Mouse (Mus musculus) embryonic facial prominence, embryonic 12.5 days (tissue): Measurements from ENCODE around the gene Supt7l. TPM values are rescaled to one million over a fixed set of nuclear protein-coding genes. Genes with fewer than 3 reads are reported as not detected.
A peak's percentile ranks its signal among the peaks of the same experiment; 100 is the strongest.

Experiments
- ATAC-seq: fragments of 200-750 bp; cut with Nextera tagmentation; 2 replicates; pipeline ENCODE4 v1.8.0; 2017; ENCODE audit not compliant: insufficient number of reproducible peaks, insufficient read depth, low FRiP score, low TSS enrichment
- H3K27ac ChIP-seq: fragments of 300-500 bp; sonication (generic); 2 replicates; pipeline ENCODE4 v1.5.1; 2016; ENCODE audit warnings: mild to moderate bottlenecking
- H3K27me3 ChIP-seq: fragments of 300-500 bp; sonication (generic); 2 replicates; pipeline ENCODE4 v1.6.1; 2016; ENCODE audit warnings: mild to moderate bottlenecking, moderate library complexity
- H3K36me3 ChIP-seq: fragments of 300-500 bp; sonication (generic); 2 replicates; pipeline ENCODE4 v1.6.1; 2016; ENCODE audit warnings: mild to moderate bottlenecking
- H3K4me1 ChIP-seq: fragments of 300-500 bp; sonication (generic); 2 replicates; pipeline ENCODE4 v1.6.1; 2016
- H3K4me2 ChIP-seq: fragments of 300-500 bp; sonication (generic); replicated peaks from 2 replicates; pipeline ENCODE4 v1.6.1; 2016; ENCODE audit warnings: mild to moderate bottlenecking, moderate library complexity
- H3K4me3 ChIP-seq: fragments of 300-500 bp; sonication (generic); 2 replicates; pipeline ENCODE4 v1.5.1; 2016; ENCODE audit warnings: mild to moderate bottlenecking
- H3K9ac ChIP-seq: fragments of 300-500 bp; sonication (generic); 2 replicates; pipeline ENCODE4 v1.6.1; 2016; ENCODE audit warnings: mild to moderate bottlenecking, moderate library complexity
- H3K9me3 ChIP-seq: fragments of 300-500 bp; sonication (generic); 2 replicates; pipeline ENCODE4 v1.6.1; 2016; ENCODE audit warnings: mild to moderate bottlenecking, moderate library complexity
- WGBS: fragments of 180-500 bp; shearing (Covaris S2); methylation state at CpG from one replicate; pipeline ENCODE4 v1.1.7; 2016; 5-methylcytosine and 5-hydroxymethylcytosine counted together
- polyA plus RNA-seq: library from polyadenylated mRNA; unstranded; fragments of >200 nt; fragmentation: Nextera tagmentation; extraction: Ambion mirVana; gene quantifications from 2 replicates; pipeline ENCODE4 v1.2.1, GENCODE M21; 2016

The Supt7l gene
- polyA plus RNA-seq, 1 experiment from 2014 or later, result 31.0 TPM

GRCm38 (mm10) chr5:31560352-31560751 lies 32.7 kb upstream of the Supt7l start:
- no peak for ATAC-seq
- no peaks in the 10 kb centered on the region for H3K9me3 ChIP-seq
- H3K27ac ChIP-seq, result no peak overlapping the region
- 0 out of 2 replicates have a peak, but pooled peaks cover 3% of the 10 kb centered on the region for H3K4me1 ChIP-seq
- WGBS, result 96% methylated on average over 2 of the region's 2 CpGs
- no peak overlapping the region for H3K4me3 ChIP-seq
- no peak overlapping the region for H3K9ac ChIP-seq
- H3K4me2 ChIP-seq, result no peak overlapping the region
- H3K36me3 ChIP-seq, result peaks cover 35% of the 10 kb centered on the region
- no peaks in the 10 kb centered on the region for H3K27me3 ChIP-seq

GRCm38 (mm10) chr5:31559401-31559800 lies 31.8 kb upstream of the Supt7l start:
- peaks cover 42% of the 10 kb centered on the region for H3K36me3 ChIP-seq

GRCm38 (mm10) chr5:31535228-31535627 lies 7.6 kb upstream of the Supt7l start:
- 91% methylated on average over 2 of the region's 2 CpGs for WGBS
- no peak for ATAC-seq
- no peak overlapping the region for H3K4me3 ChIP-seq
- no peak overlapping the region for H3K4me2 ChIP-seq
- no peaks in the 10 kb centered on the region for H3K27me3 ChIP-seq
- no peaks in the 10 kb centered on the region for H3K4me1 ChIP-seq
- peaks cover 70% of the 10 kb centered on the region for H3K36me3 ChIP-seq
- H3K9ac ChIP-seq, result no peak overlapping the region
- no peak overlapping the region for H3K27ac ChIP-seq
- H3K9me3 ChIP-seq, result no peaks in the 10 kb centered on the region

More at GRCm38 (mm10) chr5:31559401-31559800, 31.8 kb upstream of the Supt7l start:
- no peak for ATAC-seq
- H3K27me3 ChIP-seq, result no peaks in the 10 kb centered on the region
- H3K9ac ChIP-seq, result no peak overlapping the region
- H3K4me2 ChIP-seq, result no peak overlapping the region
- no peaks in the 10 kb centered on the region for H3K9me3 ChIP-seq
- H3K4me1 ChIP-seq, result 0 out of 2 replicates have a peak, but pooled peaks cover 3% of the 10 kb centered on the region
- no peak overlapping the region for H3K27ac ChIP-seq
- WGBS, result 46% methylated on average over 1 of the region's 1 CpGs
- no peak overlapping the region for H3K4me3 ChIP-seq

GRCm38 (mm10) chr5:31528560-31528959 lies 953 bp upstream of the Supt7l start:
- Histone ChIP-seq H3K9ac (no peak overlapping the region), H3K27ac (no peak overlapping the region), H3K4me1 (peaks cover 19% of the 10 kb centered on the region), H3K4me2 (0 out of 2 replicates have a peak overlapping the region, but pooled peaks have one; percentile 96), H3K9me3 (no peaks in the 10 kb centered on the region), H3K4me3 (no peak overlapping the region), H3K36me3 (peaks cover 44% of the 10 kb centered on the region), H3K27me3 (no peaks in the 10 kb centered on the region)
- 56% methylated on average over 2 of the region's 2 CpGs for WGBS
- no peak for ATAC-seq

GRCm38 (mm10) chr5:31527117-31527680 lies 408 bp downstream of the Supt7l start:
- H3K27ac ChIP-seq, result peak overlapping the region; percentile 80; the same call in 1 of the 2 replicates
- ATAC-seq, result 0 out of 2 replicates have a peak, but pooled peaks have one; percentile 6
- WGBS, result 4% methylated on average over 40 of the region's 40 CpGs

GRCm38 (mm10) chr5:31526354-31527116 lies 1.1 kb downstream of the Supt7l start, which contains the start of gene Slc4a1ap:
TSS of gene Slc4a1ap (plus strand) at chr5:31526995.
- peak within 1 kb of the TSS; percentile 80 for H3K27ac ChIP-seq
- peaks cover 42% of the 10 kb centered on the region for H3K36me3 ChIP-seq
- ATAC-seq, result 0 out of 2 replicates have a peak, but pooled peaks have one; percentile 41
- peak within 1 kb of the TSS; percentile 98 for H3K4me3 ChIP-seq
- H3K9ac ChIP-seq, result peak within 1 kb of the TSS; percentile 94
- H3K4me2 ChIP-seq, result peak within 1 kb of the TSS; percentile 96
- no peaks in the 10 kb centered on the region for H3K9me3 ChIP-seq
- WGBS, result under 1% methylated on average over 28 of the region's 28 CpGs
- peaks cover 19% of the 10 kb centered on the region for H3K4me1 ChIP-seq
- no peaks in the 10 kb centered on the region for H3K27me3 ChIP-seq

More at GRCm38 (mm10) chr5:31527117-31527680, 408 bp downstream of the Supt7l start:
- H3K36me3 ChIP-seq, result peaks cover 43% of the 10 kb centered on the region
- H3K9ac ChIP-seq, result peak overlapping the region; percentile 94
- no peaks in the 10 kb centered on the region for H3K9me3 ChIP-seq
- peak overlapping the region; percentile 98 for H3K4me3 ChIP-seq
- H3K4me2 ChIP-seq, result peak overlapping the region; percentile 96
- peaks cover 19% of the 10 kb centered on the region for H3K4me1 ChIP-seq
- no peaks in the 10 kb centered on the region for H3K27me3 ChIP-seq

GRCm38 (mm10) chr5:31520556-31520955 lies 7.1 kb downstream of the Supt7l start:
- Histone ChIP-seq H3K4me2 (no peak overlapping the region), H3K36me3 (peaks cover 70% of the 10 kb centered on the region), H3K4me3 (no peak overlapping the region), H3K9ac (no peak overlapping the region), H3K4me1 (peaks cover 2% of the 10 kb centered on the region), H3K27me3 (no peaks in the 10 kb centered on the region), H3K27ac (no peak overlapping the region), H3K9me3 (no peaks in the 10 kb centered on the region)
- no peak for ATAC-seq
- 93% methylated on average over 6 of the region's 6 CpGs for WGBS

- 85% methylated on average over 1 of the region's 1 CpGs for WGBS
- Histone ChIP-seq H3K9me3 (no peaks in the 10 kb centered on the region), H3K4me2 (no peak overlapping the region), H3K4me3 (no peak overlapping the region), H3K4me1 (no peaks in the 10 kb centered on the region), H3K9ac (no peak overlapping the region), H3K27me3 (no peaks in the 10 kb centered on the region), H3K27ac (no peak overlapping the region), H3K36me3 (peaks cover 91% of the 10 kb centered on the region)
- no peak for ATAC-seq
These were observed 15.1 kb downstream of the Supt7l start for GRCm38 (mm10) chr5:31512481-31512880.

- H3K9ac ChIP-seq, result no peak overlapping the region
- 88% methylated on average over 10 of the region's 10 CpGs for WGBS
- H3K27ac ChIP-seq, result no peak overlapping the region
- H3K36me3 ChIP-seq, result peaks cover 81% of the 10 kb centered on the region
- no peaks in the 10 kb centered on the region for H3K9me3 ChIP-seq
- ATAC-seq, result no peak
- no peaks in the 10 kb centered on the region for H3K4me1 ChIP-seq
- H3K27me3 ChIP-seq, result no peaks in the 10 kb centered on the region
- H3K4me2 ChIP-seq, result no peak overlapping the region
- H3K4me3 ChIP-seq, result no peak overlapping the region
These were observed 22.8 kb downstream of the Supt7l start for GRCm38 (mm10) chr5:31504843-31505242.

GRCm38 (mm10) chr5:31494513-31495297 lies 32.9 kb downstream of the Supt7l start, which contains the start of gene Gpn1:
TSS of gene Gpn1 (plus strand) at chr5:31494741.
- Histone ChIP-seq H3K9me3 (no peaks in the 10 kb centered on the region), H3K27ac (no peak within 1 kb of the TSS), H3K4me1 (peaks cover 8% of the 10 kb centered on the region; the same call in 1 of the 2 replicates), H3K27me3 (no peaks in the 10 kb centered on the region), H3K4me2 (peak within 1 kb of the TSS; percentile 81), H3K4me3 (peak within 1 kb of the TSS; percentile 88), H3K36me3 (peaks cover 32% of the 10 kb centered on the region), H3K9ac (peak within 1 kb of the TSS; percentile 76)
- ATAC-seq, result peak; percentile 99
- under 1% methylated on average over 49 of the region's 49 CpGs for WGBS

- Histone ChIP-seq H3K4me2 (no peak overlapping the region), H3K4me3 (no peak overlapping the region), H3K27me3 (no peaks in the 10 kb centered on the region), H3K27ac (no peak overlapping the region), H3K4me1 (peaks cover 8% of the 10 kb centered on the region; the same call in 1 of the 2 replicates), H3K9me3 (no peaks in the 10 kb centered on the region), H3K36me3 (peaks cover 10% of the 10 kb centered on the region), H3K9ac (no peak overlapping the region)
- ATAC-seq, result no peak
- 62% methylated on average over 1 of the region's 1 CpGs for WGBS
These were observed 35.6 kb downstream of the Supt7l start for GRCm38 (mm10) chr5:31492031-31492430.
